Mouse (Mus musculus) retina, postnatal 7 days (tissue): ENCODE measurements around the gene Ctns.
A peak's percentile ranks its signal among the peaks of the same experiment; 100 is the strongest.

Experiments
- DNase-seq: peaks from one replicate; pipeline ENCODE4 v3.0.0-alpha.2; 2012; ENCODE audit warnings: low read depth, low spot score

Gene Ctns

DNA sequence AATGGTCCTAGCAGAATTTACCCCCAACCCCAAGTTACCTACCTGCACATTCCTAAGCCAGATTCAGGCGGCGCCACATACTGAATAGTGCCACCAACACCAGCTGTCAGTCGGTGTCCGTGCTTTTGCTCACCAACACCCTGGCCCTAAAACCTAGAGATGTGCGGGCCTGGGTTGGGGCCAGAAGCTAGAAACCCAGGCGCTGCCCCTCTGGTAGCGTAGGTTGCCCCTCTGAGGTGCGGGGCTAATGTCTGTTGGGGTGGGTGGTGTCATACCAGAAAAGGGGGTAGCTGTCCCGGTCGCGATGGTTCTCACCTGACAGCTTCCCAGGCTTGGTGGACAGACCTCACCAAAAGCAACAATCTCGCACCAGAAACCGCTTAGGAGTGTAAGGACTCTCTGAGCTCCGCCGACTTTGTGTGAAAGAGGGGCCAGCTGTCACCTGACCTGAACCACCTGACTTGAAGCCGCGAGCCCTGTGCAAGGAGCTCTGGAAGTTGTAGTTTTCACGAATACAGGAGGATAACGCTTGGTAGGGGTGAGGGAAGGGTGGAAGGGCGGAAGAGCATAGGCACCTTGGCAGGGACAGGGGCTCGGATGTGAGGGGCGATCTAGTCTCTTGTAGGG is at the start of gene Ctns:
TSS of gene Ctns (minus strand) at position 440 of the 627 bp plus-strand sequence.
- DNase-seq: peak; percentile 81

DNA sequence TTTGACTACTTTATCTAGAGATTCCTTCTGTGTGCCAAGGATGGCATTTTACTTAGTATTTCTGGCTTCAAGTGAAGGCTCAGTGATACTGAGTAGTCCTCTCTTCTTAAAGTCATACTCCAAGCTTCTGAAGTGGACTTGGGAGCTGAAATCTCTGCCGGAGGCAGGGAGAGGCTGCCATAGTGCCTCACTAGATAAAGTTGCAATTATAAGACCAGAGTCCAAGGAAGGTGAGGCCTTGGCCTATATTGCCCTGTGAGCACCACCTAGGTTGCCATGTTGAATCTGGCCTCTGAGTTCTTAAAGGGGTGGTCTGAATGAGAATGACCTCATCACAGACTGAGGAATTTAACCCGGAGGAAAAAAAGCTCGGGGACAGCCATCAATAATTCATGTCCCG is 43.9 kb upstream of the Ctns start:
- DNase-seq: no peak

DNA sequence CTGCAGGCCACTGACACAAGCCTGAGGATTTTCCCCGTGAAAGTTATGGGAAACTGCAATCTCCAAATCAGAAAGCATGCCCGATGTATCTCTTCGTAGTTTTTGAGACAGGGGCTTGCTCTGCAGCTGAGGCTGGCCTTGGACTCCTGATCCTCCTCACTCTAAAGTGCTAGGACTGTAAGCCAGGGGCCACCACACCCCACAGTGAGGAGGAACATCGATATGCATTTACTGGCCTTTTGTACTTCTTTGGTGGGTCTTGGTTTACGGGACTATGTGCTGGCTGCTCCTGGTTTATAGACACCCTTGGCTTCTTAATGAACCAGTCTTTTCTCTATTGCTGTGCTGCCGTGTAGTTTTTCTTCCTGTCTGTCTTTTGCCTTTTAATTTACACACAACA is 43.4 kb upstream of the Ctns start:
- DNase-seq: no peak

DNA sequence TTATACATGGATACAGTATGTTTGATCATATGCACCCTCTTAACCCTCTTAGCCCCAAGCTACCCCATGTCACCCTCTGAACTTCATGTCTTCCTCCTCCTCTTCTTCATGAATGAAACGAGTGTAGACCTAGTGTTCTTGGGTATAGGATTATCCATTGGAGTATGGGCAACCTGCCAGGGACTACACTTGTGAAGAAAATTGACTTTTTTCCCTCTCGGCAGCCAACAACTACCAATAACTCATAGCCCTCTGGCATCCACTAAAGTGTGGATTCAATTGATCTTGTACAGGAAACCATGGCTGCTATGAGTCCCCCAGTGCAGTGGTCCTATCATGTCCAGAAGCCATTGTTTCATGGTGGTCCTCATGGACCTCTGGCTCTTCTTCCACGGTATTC is 37.9 kb upstream of the Ctns start:
- no peak for DNase-seq

DNA sequence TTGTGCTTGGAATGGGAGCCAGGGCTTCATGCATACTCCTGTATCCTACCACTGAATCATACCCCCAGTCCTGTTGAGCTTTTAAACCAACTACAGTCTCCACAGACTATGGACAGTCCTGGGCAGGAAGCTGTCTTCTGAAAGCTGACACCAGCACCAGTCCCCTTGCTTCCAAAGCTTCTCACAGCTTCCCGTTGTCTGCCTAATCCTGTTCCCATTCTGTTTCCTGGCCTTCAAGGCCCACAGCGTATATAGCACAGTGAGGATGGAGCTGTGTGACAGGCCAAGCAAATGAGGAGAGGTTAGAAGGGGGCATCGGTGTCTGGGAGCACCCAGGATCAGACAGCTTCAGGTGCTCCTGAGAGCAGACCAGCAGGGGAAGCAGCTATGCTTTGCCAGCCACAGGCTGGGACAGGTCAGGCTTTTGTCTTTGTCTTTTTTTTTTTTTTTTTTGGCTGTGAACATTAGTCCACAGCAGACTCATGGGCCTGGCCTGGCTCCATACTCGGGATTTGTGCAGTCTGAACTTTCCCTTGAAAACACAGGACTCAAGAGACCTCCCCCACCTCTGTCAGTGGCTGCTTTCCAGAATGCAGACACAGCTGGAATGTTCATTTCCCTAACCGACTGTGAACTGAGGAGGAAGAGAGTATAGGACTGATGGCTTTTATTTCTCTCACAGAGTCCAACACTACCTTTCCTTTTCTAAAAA is 37.3 kb upstream of the Ctns start:
- DNase-seq: no peak

DNA sequence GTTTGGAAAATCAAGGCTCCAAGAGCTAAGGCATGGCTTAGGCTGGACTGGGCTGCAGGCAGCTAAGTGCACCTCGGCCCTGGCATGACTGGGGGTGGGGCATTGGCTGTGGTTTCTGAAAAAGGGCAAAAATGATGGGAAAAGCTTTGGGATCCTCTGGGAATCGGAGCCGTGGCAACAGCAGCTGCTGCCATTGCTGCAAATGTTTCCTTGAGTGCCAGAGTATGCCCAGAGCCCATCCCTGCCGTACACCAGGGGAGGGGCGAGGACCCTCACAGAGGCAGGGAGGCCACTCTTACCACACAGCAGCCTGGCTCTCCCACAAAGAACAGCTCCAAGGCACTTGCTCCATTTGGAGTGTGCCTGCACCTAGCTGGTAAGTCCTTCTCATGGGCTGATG is 35.1 kb upstream of the Ctns start, which contains the start of gene Trpv1:
TSS of gene Trpv1 (plus strand) at position 301 of the 400 bp plus-strand sequence.
- DNase-seq: no peak

DNA sequence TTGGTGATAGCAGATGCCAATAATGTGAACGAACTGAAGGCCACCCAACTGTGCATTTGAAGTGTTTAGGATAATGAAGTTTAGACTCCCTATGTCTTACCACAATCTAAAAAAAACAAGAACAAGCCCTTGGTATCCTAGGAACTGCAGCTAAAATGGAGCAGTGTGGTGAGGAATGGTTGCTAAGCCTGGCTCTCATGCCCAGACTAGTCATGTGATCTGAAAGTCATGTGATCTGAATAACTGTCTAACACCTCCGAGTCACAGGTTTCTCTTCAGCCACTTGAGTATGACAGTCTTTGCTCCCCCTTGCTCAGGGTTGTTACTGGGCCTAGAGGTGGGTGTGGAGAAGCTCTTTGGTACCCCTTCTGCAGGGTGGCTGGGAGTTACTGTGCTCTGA is 33.7 kb upstream of the Ctns start:
- no peak for DNase-seq

DNA sequence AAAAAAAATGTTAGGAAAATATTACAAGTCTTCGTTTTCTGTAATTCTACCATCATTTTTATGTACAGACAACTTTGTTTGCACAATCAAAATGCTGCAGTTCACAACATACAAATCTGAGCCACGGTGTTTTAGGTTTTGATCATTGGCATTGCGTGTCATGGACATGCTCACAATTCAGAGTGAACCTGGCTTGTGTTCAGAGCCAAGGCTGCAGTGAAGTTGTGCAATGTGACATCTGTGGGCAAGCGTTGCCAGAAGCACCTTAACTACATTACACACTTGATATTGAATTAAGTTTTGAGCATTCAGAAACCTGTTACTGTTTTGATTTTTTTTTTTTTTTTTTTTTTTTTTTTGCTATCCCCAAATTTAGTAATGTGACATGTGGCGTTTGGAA is 31.2 kb upstream of the Ctns start:
- no peak for DNase-seq

DNA sequence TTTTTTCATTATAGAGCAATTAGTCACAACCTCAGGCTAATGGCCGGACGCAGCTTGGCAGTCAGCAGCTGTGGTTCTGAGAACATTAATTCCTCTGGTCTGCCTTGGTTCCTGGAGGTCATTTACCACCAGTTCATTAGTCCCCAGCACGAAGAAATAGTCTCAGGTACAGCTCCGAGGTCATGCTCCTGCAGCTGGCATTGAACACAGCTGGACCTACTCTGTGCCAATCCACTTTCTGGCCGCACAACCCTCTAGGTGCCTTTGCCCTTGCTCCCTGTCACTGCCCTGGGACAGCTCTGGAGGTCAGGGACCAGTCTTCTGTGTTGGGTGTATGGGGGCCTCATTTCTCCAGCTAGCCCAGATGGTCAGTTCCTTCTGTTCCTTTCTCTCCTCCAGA is 30.0 kb upstream of the Ctns start:
- DNase-seq: no peak

DNA sequence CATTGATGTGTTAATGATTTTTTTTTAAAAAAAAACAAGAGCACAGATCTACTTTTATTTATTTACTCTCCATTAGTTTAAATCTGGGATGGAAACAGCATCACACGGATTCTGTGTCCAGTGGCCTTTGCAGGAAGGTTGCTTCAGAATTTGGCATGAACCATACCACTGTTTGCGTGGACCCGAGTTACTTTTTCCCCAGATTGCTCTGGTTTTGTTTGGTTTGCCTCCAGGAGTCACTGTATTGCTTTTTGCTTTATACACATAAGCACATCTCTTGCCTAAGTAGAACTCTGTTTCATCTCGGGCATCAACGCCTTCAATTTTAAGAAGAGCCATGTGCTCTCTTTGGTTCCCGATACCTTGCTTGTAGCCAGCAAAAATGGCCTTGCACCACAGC is 27.0 kb upstream of the Ctns start:
- DNase-seq: no peak

DNA sequence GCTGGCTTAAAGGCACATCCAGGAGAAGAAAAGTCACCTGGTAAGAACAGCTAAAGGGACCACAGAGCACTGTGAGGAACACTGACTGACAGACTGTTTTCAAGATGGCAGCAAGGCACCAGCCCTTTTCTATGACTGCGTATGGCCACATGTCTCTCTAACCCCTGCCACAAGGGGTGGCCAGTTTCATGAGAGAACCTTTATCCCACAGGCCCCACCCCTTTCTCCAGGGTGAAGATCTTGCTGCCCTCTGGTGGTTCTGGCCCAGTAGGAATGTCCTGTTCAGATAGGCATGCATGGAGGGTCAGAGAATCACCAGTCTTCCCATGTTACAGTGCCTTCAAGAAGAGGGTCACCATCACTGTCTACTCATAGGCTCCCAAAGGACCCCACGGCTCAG is 25.1 kb upstream of the Ctns start:
- no peak for DNase-seq

DNA sequence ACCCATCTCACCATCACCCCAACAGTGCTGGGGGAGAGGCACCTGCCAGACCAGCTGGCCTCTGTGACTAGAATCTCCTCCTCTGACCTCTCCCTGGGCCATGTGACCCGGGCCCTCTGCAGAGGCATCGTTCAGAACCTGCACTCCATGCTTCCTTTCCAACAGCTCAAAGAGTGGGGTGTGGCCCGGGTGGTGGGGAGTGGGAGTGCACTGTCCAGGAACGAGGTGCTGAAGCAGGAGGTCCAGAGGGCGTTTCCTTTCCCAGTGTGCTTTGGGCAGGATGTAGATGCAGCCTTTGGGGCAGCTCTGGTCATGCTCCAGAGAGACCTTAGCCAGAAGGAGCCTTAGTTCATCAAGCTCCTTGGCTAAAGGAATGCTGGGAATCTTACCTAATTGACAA is 24.0 kb upstream of the Ctns start:
- no peak for DNase-seq

DNA sequence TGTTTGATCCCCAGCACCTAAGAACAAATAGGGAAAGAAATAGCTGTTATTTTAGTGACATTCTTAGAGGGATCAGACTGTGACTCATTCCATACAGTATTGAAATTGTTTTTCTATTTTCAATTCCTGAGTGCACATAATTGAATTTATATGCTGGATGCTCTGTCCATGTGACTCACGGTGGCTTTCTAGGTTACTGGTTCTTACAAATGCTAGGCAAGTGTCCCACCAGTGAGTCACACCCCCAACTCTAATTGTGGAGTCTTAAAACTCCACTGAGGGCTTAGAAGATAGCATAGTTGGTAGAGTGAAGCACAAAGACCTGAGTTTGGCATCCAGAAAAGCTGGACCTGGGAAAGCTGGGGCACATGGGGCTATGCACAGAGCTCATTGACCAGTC is 21.8 kb upstream of the Ctns start:
- DNase-seq: no peak

DNA sequence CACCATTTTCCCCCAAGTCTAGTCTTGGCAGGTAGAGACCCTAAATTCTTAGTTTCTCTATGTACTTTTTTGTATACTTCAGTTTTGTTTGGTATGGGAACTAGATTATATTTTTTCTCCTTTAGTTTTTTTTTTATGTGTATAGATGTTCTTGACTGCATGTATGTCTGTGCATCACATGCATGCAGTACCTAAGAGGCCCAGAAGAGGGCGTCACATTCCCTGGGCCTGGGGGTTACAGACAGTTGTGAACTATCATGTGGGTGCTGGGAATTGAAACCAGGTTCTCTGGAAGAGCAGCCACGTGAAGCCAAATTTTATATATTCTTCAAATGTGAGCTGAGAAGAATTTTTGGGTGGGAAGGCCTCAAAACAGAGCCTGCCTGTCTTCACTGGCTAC is 20.8 kb upstream of the Ctns start:
- no peak for DNase-seq

DNA sequence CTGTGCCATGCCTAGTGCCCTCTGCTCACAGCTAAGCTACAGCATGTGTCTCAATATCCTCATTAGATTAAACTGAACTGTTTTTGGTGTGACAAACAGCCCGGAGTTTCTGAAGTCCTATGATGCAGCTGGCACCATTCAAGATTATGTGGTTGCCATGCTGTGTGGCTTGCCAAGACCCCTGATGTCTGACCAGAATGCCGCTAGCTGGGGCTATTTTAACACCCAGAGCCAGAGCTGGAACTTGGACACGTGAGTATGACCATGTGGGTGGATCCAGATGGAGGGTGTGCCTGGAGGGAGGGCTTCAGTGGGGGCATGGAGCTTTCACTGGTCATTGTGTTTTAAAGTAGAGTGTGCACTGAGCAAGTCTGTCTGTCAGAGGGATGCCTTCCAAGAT is 15.1 kb upstream of the Ctns start:
- DNase-seq: no peak

DNA sequence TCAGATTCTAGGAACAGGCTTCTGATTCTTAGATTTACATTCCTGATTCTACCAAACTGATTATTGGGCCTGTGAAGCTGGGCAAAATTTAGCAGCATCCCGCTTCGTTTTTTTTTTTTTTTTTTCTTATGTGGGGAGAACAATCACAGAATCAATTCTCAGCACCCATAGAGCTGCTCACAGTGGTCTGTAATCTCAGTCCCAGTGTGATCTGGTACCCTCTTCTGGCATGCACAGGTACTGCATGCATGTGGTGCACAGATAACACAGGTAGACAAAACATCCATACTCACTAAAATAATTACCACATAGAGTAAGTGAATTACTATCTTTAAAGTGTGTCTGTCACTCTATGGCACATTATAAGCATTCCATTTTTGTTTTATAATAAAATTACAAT is 8.8 kb upstream of the Ctns start:
- DNase-seq: no peak

DNA sequence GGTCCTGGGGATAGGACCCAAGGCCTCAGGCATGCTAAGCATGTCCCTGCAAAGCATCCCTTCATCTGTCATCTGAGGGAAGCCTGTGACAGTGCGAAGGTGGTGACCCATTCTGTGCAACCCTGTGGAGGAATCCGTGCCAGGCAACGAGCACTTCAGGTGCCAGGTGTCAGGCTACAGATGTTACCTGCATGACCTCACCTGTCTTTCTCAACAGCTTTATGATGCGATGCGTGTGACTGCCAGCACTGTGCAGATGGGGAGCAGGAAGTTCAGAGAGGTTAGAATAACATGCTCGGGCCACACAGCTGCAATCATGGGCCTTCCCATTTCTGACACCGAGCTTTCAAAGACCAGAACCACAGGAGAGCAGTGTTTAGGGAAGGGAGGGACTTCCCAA is 6.4 kb upstream of the Ctns start:
- no peak for DNase-seq

DNA sequence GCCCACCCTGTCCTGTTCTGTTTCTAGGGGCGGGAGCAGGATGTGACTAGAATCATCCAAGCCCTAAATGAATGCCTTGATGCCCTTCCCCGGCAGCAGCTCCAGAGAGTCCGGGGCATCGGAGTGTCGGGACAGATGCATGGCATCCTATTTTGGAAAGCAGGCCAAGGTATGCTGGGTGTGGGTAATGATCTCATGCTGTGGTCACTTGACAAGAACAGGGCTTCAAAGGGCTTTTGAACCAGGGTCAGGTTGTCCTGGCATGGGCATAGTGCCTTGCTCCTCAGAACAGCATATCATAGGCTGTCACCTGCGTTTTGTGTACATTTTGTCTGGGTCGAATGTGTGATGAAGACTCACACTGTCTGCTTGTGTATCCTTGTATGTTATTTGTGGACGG is 5.1 kb upstream of the Ctns start:
- DNase-seq: no peak

DNA sequence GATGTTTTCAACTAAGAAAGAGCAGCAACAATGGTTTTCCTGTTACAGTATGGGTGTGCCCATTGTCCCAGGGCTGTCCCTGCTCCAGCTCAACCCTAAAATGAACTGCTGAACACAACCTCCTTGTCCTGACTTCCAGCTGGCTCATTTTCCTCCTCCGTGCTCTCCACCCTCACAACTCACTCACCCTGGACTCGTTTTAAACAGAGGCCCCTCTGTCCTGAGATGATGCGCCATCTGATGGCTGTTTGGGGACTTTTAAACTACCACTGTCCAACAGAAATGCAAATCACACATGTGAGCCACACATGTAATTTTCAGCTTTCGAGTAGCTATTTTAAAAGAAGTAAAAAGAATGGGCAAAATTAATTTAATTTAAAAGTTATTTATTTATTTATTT is 2.8 kb upstream of the Ctns start:
- DNase-seq: no peak

DNA sequence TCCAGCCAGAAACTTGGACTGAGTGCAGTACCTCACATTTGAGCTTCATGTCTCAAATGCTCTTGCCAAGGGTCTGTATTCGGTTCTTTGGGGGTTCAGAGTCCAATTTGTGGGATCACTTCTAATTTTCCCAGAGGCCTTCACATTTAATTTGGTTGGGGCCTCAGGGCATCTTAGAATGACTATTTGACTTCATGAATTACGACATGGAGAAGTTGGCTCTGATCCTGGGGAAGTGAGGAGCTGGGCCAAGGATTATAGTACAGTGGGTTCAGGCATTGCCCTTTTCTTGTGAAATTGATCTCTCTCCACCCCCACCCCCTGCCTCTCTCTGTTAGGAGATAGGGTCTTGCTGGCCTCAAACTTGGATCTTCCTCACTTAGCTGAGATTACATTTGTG is 2.2 kb upstream of the Ctns start:
- DNase-seq: no peak

DNA sequence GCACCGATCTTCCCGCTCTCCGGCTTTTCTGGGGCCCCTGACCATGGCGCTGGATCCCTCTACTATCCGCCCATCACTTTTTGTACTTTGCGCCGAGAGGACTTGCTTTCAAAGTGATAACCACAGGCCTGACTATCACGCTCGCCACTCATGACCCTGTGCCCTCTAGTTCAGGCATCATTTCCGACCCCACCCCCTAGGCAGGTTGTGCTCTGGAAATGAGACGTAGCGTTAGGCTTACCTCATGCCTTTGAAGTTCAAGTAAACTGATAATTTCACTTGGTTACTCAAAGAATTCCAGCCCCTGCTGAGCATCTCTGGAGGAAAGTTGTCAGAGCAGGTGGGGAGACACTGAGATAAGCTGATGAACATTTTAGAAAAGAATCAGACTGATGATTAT is 1.0 kb upstream of the Ctns start:
- no peak for DNase-seq

DNA sequence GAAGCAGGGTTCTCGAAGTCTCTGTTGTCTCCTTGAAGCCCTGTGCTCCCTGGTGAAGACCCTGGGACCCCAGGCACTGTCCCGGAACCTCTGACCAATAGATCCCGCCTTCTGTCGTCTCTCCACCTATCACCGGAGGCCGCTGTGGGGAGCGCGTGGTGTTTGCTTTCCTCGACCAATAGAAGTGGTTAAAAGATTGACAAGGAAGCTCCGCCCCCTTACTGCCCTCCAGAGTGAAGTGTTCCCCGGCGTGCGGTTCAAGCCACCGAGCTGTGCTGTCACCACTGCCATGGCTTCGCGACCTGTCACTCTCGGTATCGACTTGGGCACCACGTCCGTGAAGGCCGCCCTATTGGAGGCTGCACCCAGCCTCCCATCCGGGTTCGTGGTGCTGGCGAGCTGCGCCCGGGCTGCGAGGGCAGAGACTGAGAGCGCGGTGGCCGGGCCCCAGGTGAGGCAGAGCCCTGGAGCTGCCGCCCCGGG is 429 bp upstream of the Ctns start, which contains the start of gene Shpk:
TSS of gene Shpk (plus strand) at position 231 of the 483 bp plus-strand sequence.
- DNase-seq: peak; percentile 88

DNA sequence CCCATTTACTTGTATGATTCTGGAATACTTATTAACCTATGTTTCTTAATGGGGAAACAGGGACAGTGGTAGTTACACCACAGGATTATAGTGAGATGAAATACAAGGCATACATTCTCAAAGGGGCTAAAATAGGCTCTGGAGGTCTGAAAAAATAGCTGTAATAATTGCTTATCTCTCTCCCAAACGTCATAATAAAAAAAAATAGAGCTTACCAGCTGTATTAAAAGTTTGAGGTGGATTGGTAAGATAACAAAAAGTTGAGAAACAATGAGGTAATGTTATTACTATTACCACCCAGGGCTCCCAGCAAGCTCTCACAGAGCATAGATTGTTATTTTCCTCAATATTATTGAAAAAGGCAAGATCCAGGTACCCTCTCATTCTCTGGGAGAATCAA is 652 bp downstream of the Ctns start:
- no peak for DNase-seq
